Mouse (Mus musculus) macrophage (primary cell): ENCODE data around the gene Samd4b. TPM values are rescaled to one million over a fixed set of nuclear protein-coding genes. Genes with fewer than 3 reads are reported as not detected.

Source experiments
- H3K27ac ChIP-seq: fragments of 350-480 bp; formaldehyde crosslinking; 2 replicates; pipeline ENCODE4 v1.9.0; 2021
- H3K36me3 ChIP-seq: fragments of 350-480 bp; formaldehyde crosslinking; 2 replicates; pipeline ENCODE4 v1.9.0; 2021; ENCODE audit errors: inconsistent target
- H3K4me3 ChIP-seq: fragments of 350-480 bp; formaldehyde crosslinking; 2 replicates; pipeline ENCODE4 v1.9.0; 2021; ENCODE audit errors: inconsistent target
- H3K79me2 ChIP-seq: fragments of 350-480 bp; formaldehyde crosslinking; 2 replicates; pipeline ENCODE4 v1.9.0; 2021; ENCODE audit errors: inconsistent target
- WGBS: methylation state at CpG from one replicate; pipeline ENCODE4 v1.1.7; 2026; ENCODE audit warnings: inconsistent platforms; ENCODE audit not compliant: missing documents; 5-methylcytosine and 5-hydroxymethylcytosine counted together
- polyA plus RNA-seq: library from polyadenylated mRNA; stranded (reverse); fragments of 250-400 nt; gene quantifications from 3 replicates; pipeline ENCODE4 v1.2.4, GENCODE M21; 2018; ENCODE audit warnings: inconsistent platforms

Samd4b gene
- polyA plus RNA-seq, 1 experiment from 2014 or later: 25.5 TPM

- no peaks in the 10 kb centered on the region for H3K79me2 ChIP-seq
- H3K4me3 ChIP-seq: no peak overlapping the region
- H3K27ac ChIP-seq: peak overlapping the region; percentile 94
- 50% methylated on average over 13 of the region's 13 CpGs for WGBS
- H3K36me3 ChIP-seq: no peaks in the 10 kb centered on the region
Observed at GRCm38 (mm10) chr7:28444344-28444974, 153.5 kb downstream of the Samd4b start.

- Histone ChIP-seq H3K27ac (peak overlapping the region; percentile 94), H3K36me3 (no peaks in the 10 kb centered on the region), H3K79me2 (no peaks in the 10 kb centered on the region), H3K4me3 (no peak overlapping the region; the same call in 1 of the 2 replicates)
- 3% methylated on average over 4 of the region's 4 CpGs for WGBS
Observed at GRCm38 (mm10) chr7:28442688-28443087, 155.3 kb downstream of the Samd4b start.

- Histone ChIP-seq H3K4me3 (peak overlapping the region; percentile 56; the same call in 1 of the 2 replicates), H3K27ac (peak overlapping the region; percentile 94), H3K36me3 (no peaks in the 10 kb centered on the region), H3K79me2 (no peaks in the 10 kb centered on the region)
- whole genome bisulfite sequencing: 33% methylated on average over 8 of the region's 14 CpGs
Observed at GRCm38 (mm10) chr7:28441776-28442485, 156.0 kb downstream of the Samd4b start.

- Histone ChIP-seq H3K36me3 (no peaks in the 10 kb centered on the region), H3K79me2 (peaks cover under 1% of the 10 kb centered on the region; the same call in 1 of the 2 replicates), H3K4me3 (peak overlapping the region; percentile 56), H3K27ac (peak overlapping the region; percentile 94)
- 3% methylated on average over 2 of the region's 2 CpGs for WGBS
Observed at GRCm38 (mm10) chr7:28440739-28441138, 157.2 kb downstream of the Samd4b start.

GRCm38 (mm10) chr7:28438771-28439170, 159.2 kb downstream of the Samd4b start:
- H3K4me3 ChIP-seq: no peak overlapping the region
- WGBS: 100% methylated on average over 1 of the region's 2 CpGs
- H3K79me2 ChIP-seq: peaks cover 20% of the 10 kb centered on the region
- H3K27ac ChIP-seq: no peak overlapping the region
- H3K36me3 ChIP-seq: no peaks in the 10 kb centered on the region

GRCm38 (mm10) chr7:28437964-28438363, 160.0 kb downstream of the Samd4b start:
- Histone ChIP-seq H3K36me3 (no peaks in the 10 kb centered on the region), H3K27ac (0 out of 2 replicates have a peak overlapping the region, but pooled peaks have one; percentile 75), H3K4me3 (no peak overlapping the region), H3K79me2 (peaks cover 28% of the 10 kb centered on the region)

- 7% methylated on average over 16 of the region's 16 CpGs for WGBS
- H3K79me2 ChIP-seq: peaks cover 37% of the 10 kb centered on the region
- no peaks in the 10 kb centered on the region for H3K36me3 ChIP-seq
- peak within 1 kb of the TSS; percentile 75 for H3K27ac ChIP-seq
- peak within 1 kb of the TSS; percentile 56 for H3K4me3 ChIP-seq
Observed at GRCm38 (mm10) chr7:28436932-28437570, 160.9 kb downstream of the Samd4b start, which contains the start of gene Gmfg. Gene Gmfg (plus strand): TSS chr7:28437447.

GRCm38 (mm10) chr7:28436271-28436904, 161.6 kb downstream of the Samd4b start:
- H3K27ac ChIP-seq: peak overlapping the region; percentile 75
- no peaks in the 10 kb centered on the region for H3K36me3 ChIP-seq
- H3K4me3 ChIP-seq: peak overlapping the region; percentile 56
- H3K79me2 ChIP-seq: peaks cover 44% of the 10 kb centered on the region
- 3% methylated on average over 63 of the region's 64 CpGs for WGBS

GRCm38 (mm10) chr7:28435660-28436259, 162.2 kb downstream of the Samd4b start:
- Histone ChIP-seq H3K27ac (no peak overlapping the region), H3K4me3 (peak overlapping the region; percentile 48), H3K79me2 (peaks cover 50% of the 10 kb centered on the region), H3K36me3 (no peaks in the 10 kb centered on the region)
- 2% methylated on average over 50 of the region's 70 CpGs for WGBS

- H3K27ac ChIP-seq: no peak overlapping the region
- H3K36me3 ChIP-seq: no peaks in the 10 kb centered on the region; the same call in 1 of the 2 replicates
- peaks cover 85% of the 10 kb centered on the region for H3K79me2 ChIP-seq
- 96% methylated on average over 2 of the region's 2 CpGs for WGBS
- no peak overlapping the region for H3K4me3 ChIP-seq
Observed at GRCm38 (mm10) chr7:28432252-28432651, 165.7 kb downstream of the Samd4b start.

GRCm38 (mm10) chr7:28430512-28430911, 167.4 kb downstream of the Samd4b start:
- no peaks in the 10 kb centered on the region; the same call in 1 of the 2 replicates for H3K36me3 ChIP-seq
- peaks cover 100% of the 10 kb centered on the region for H3K79me2 ChIP-seq
- 0 out of 2 replicates have a peak overlapping the region, but pooled peaks have one; percentile 10 for H3K27ac ChIP-seq
- 0% methylated on average over 1 of the region's 1 CpGs for WGBS
- no peak overlapping the region for H3K4me3 ChIP-seq

- H3K4me3 ChIP-seq: no peak overlapping the region
- peaks cover 95% of the 10 kb centered on the region for H3K79me2 ChIP-seq
- peaks cover 1% of the 10 kb centered on the region; the same call in 1 of the 2 replicates for H3K36me3 ChIP-seq
Observed at GRCm38 (mm10) chr7:28427738-28428137, 170.2 kb downstream of the Samd4b start.

GRCm38 (mm10) chr7:28423018-28423417, 174.9 kb downstream of the Samd4b start:
- Histone ChIP-seq H3K27ac (no peak overlapping the region), H3K4me3 (no peak overlapping the region), H3K36me3 (peaks cover 40% of the 10 kb centered on the region; the same call in 1 of the 2 replicates), H3K79me2 (peaks cover 48% of the 10 kb centered on the region)
- 82% methylated on average over 1 of the region's 1 CpGs for WGBS

More at GRCm38 (mm10) chr7:28427738-28428137, 170.2 kb downstream of the Samd4b start:
- no peak overlapping the region for H3K27ac ChIP-seq

- Histone ChIP-seq H3K4me3 (no peak overlapping the region), H3K79me2 (peaks cover 12% of the 10 kb centered on the region; the same call in 1 of the 2 replicates), H3K36me3 (peaks cover 60% of the 10 kb centered on the region; the same call in 1 of the 2 replicates), H3K27ac (no peak overlapping the region)
- 98% methylated on average over 2 of the region's 2 CpGs for WGBS
Observed at GRCm38 (mm10) chr7:28419416-28419815, 178.5 kb downstream of the Samd4b start.
